8 mouse cellular contexts compared by ENCODE assay signal in the genomic region with DNA sequence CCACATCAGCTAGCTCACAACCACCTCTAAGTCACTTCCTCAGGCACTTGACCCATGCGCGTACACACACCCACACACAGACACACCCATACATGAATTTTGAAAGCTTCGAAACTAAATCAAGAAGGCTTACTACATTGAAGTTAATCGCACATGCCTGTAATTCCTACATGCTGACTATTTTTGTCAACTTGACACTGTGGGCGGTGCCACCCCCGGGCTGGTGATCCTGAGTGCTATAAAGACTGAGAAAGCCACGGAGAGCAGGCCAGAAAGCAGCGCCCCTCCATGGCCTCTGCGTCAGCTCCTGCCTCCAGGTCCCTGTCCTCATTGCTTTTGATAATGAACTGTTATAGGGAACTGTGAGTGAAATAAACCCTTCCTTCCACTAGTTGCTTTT. TPM values are rescaled to one million over a fixed set of nuclear protein-coding genes. Genes with fewer than 3 reads are reported as not detected.
A peak's percentile ranks its signal among the peaks of the same experiment; 100 is the strongest.
DNase-seq lines count a peak whose midpoint lies in the region; ATAC-seq lines count a peak whose summit lies in the region.

No protein-coding gene starts in this region.

- H3K9me3 ChIP-seq in erythroblast, embryonic 14.5 days (ENCODE audit: control insufficient read depth, low read length): no peaks in the 10 kb centered on the region
- H3K9me3 ChIP-seq in forebrain, embryonic 10.5 days: peaks cover 3% of the 10 kb centered on the region; the same call in 1 of the 2 replicates
- H3K9me3 ChIP-seq in hindbrain, embryonic 12.5 days (replicated peaks): no peaks in the 10 kb centered on the region
- no peaks in the 10 kb centered on the region for H3K9me3 ChIP-seq in limb, embryonic 13.5 days
- H3K9me3 ChIP-seq in midbrain, embryonic 13.5 days: no peaks in the 10 kb centered on the region

- H3K4me3 ChIP-seq in erythroblast, embryonic 14.5 days (replicated peaks): peak overlapping the region; percentile 89
- peak overlapping the region; percentile 82 for H3K4me3 ChIP-seq in forebrain, embryonic 10.5 days
- H3K4me3 ChIP-seq in hindbrain, embryonic 12.5 days: peak overlapping the region; percentile 64
- peak overlapping the region; percentile 70 for H3K4me3 ChIP-seq in limb, embryonic 13.5 days
- peak overlapping the region; percentile 74 for H3K4me3 ChIP-seq in midbrain, embryonic 13.5 days (replicated peaks)

- ATAC-seq in erythroblast, adult 5-6 weeks (replicated peaks; ENCODE audit: low FRiP score, poor library complexity, severe bottlenecking): no peak
- ATAC-seq in hindbrain, embryonic 12.5 days (ENCODE audit: low FRiP score): no peak
- ATAC-seq in limb, embryonic 13.5 days (ENCODE audit: low FRiP score, low read depth): no peak
- no peak for ATAC-seq in midbrain, embryonic 13.5 days

- peaks cover 26% of the 10 kb centered on the region for H3K36me3 ChIP-seq in erythroblast, embryonic 14.5 days (ENCODE audit: control insufficient read depth)
- H3K36me3 ChIP-seq in forebrain, embryonic 10.5 days (replicated peaks): peaks cover 24% of the 10 kb centered on the region
- H3K36me3 ChIP-seq in hindbrain, embryonic 12.5 days: peaks cover 8% of the 10 kb centered on the region
- peaks cover 8% of the 10 kb centered on the region for H3K36me3 ChIP-seq in limb, embryonic 13.5 days
- peaks cover 11% of the 10 kb centered on the region for H3K36me3 ChIP-seq in midbrain, embryonic 13.5 days

- H3K4me2 ChIP-seq in hindbrain, embryonic 12.5 days (replicated peaks): peak overlapping the region; percentile 71
- H3K4me2 ChIP-seq in limb, embryonic 13.5 days (replicated peaks): peak overlapping the region; percentile 97
- H3K4me2 ChIP-seq in midbrain, embryonic 13.5 days (replicated peaks): peak overlapping the region; percentile 95

- peak overlapping the region; percentile 71 for H3K9ac ChIP-seq in hindbrain, embryonic 12.5 days
- H3K9ac ChIP-seq in limb, embryonic 13.5 days: peak overlapping the region; percentile 76; the same call in 1 of the 2 replicates
- peak overlapping the region; percentile 70 for H3K9ac ChIP-seq in midbrain, embryonic 13.5 days (replicated peaks)

- peaks cover 35% of the 10 kb centered on the region for H3K4me1 ChIP-seq in erythroblast, embryonic 14.5 days (ENCODE audit: control insufficient read depth)
- H3K4me1 ChIP-seq in forebrain, embryonic 10.5 days: peaks cover 39% of the 10 kb centered on the region
- H3K4me1 ChIP-seq in hindbrain, embryonic 12.5 days: peaks cover 17% of the 10 kb centered on the region
- H3K4me1 ChIP-seq in limb, embryonic 13.5 days: peaks cover 26% of the 10 kb centered on the region
- peaks cover 29% of the 10 kb centered on the region for H3K4me1 ChIP-seq in midbrain, embryonic 13.5 days (replicated peaks)

- H3K27me3 ChIP-seq in erythroblast, embryonic 14.5 days (ENCODE audit: control insufficient read depth): no peaks in the 10 kb centered on the region
- peaks cover 11% of the 10 kb centered on the region for H3K27me3 ChIP-seq in forebrain, embryonic 10.5 days (ENCODE audit: poor library complexity, severe bottlenecking)
- no peaks in the 10 kb centered on the region for H3K27me3 ChIP-seq in hindbrain, embryonic 12.5 days
- no peaks in the 10 kb centered on the region for H3K27me3 ChIP-seq in limb, embryonic 13.5 days
- H3K27me3 ChIP-seq in midbrain, embryonic 13.5 days: peaks cover 7% of the 10 kb centered on the region; the same call in 1 of the 2 replicates

- peak overlapping the region; percentile 90; the same call in 1 of the 2 replicates for H3K27ac ChIP-seq in forebrain, embryonic 10.5 days
- H3K27ac ChIP-seq in hindbrain, embryonic 12.5 days: no peak overlapping the region
- H3K27ac ChIP-seq in limb, embryonic 13.5 days: no peak overlapping the region
- H3K27ac ChIP-seq in midbrain, embryonic 13.5 days: no peak overlapping the region

- DNase-seq in T-cell, adult 2 months (ENCODE audit: low spot score): peak; percentile 27
- peak; percentile 33 for DNase-seq in forebrain, embryonic 10.5 days (ENCODE audit: extremely low spot score, low spot score)
- peak; percentile 15 for DNase-seq in thymus, postnatal 25 days

- WGBS in forebrain, embryonic 10.5 days: 48% methylated on average over 9 of the region's 9 CpGs
- 36% methylated on average over 9 of the region's 9 CpGs for WGBS in hindbrain, embryonic 12.5 days
- WGBS in limb, embryonic 13.5 days: 31% methylated on average over 9 of the region's 9 CpGs
- WGBS in midbrain, embryonic 13.5 days: 39% methylated on average over 9 of the region's 9 CpGs

RNA-seq across cellular contexts. Expression of gene Psat1, which starts 23.7 kb away (rescaled TPM):
- polyA plus RNA-seq in erythroblast, embryonic 14.5 days (2012): 0.14 and 0.48 TPM in 2 replicates
- total RNA-seq in erythroblast, adult 5-6 weeks (2015; ENCODE audit: low replicate concordance): 9.8 and 32.5 TPM in 2 replicates
- 13.7 and 25.0 TPM in 2 replicates for total RNA-seq in erythroblast, adult 5-6 weeks (2017; ENCODE audit: low replicate concordance)
- 143 and 158 TPM in 2 replicates for polyA plus RNA-seq in forebrain, embryonic 10.5 days (2016; fragmentation: Nextera tagmentation; extraction: Ambion mirVana)
- 96.0 and 98.2 TPM in 2 replicates for polyA plus RNA-seq in hindbrain, embryonic 12.5 days (2016; fragmentation: Nextera tagmentation; extraction: Ambion mirVana)
- 84.3 and 88.6 TPM in 2 replicates for polyA plus RNA-seq in limb, embryonic 13.5 days (2015; fragmentation: Nextera tagmentation; extraction: Ambion mirVana)
- 122 and 125 TPM in 2 replicates for polyA plus RNA-seq in midbrain, embryonic 13.5 days (2015; fragmentation: Nextera tagmentation; extraction: Ambion mirVana)

Comparison
In these comparisons a context has a peak if more than half of its experiments do, and no peak if none do; other contexts are left out.
1. RNA of gene Psat1, which starts 23.7 kb away (polyA plus RNA-seq): 143 to 158 TPM in forebrain, embryonic 10.5 days, 122 to 125 TPM in midbrain, embryonic 13.5 days, 96.0 to 98.2 TPM in hindbrain, embryonic 12.5 days and 84.3 to 88.6 TPM in limb, embryonic 13.5 days; 0.14 to 0.48 TPM in erythroblast, embryonic 14.5 days; every median in the first group is over 10 times any median in the second.
2. Peak in every context shown above with its lines, with median percentiles within 50 percentile points of each other: H3K4me3 ChIP-seq, DNase-seq, H3K4me2 ChIP-seq and H3K9ac ChIP-seq.